Mouse (Mus musculus) myocyte (in vitro differentiated cells): ENCODE results near the gene Itpr1. TPM values are rescaled to one million over a fixed set of nuclear protein-coding genes. Genes with fewer than 3 reads are reported as not detected.

ENCODE experiments used
- H3K27me3 ChIP-seq: one replicate; pipeline ENCODE4 v1.6.1; 2011; ENCODE audit not compliant: control insufficient read depth, insufficient read depth, insufficient read length
- H3K36me3 ChIP-seq: one replicate; pipeline ENCODE4 v1.6.1; 2011; ENCODE audit not compliant: control insufficient read depth, insufficient read depth
- H3K4me2 ChIP-seq: one replicate; pipeline ENCODE4 v1.6.1; 2011; ENCODE audit warnings: low read depth, control low read depth
- H3K4me3 ChIP-seq: one replicate; pipeline ENCODE4 v1.5.1; 2011; ENCODE audit warnings: mild to moderate bottlenecking, control low read depth, moderate library complexity
- H3K79me2 ChIP-seq: one replicate; pipeline ENCODE4 v1.6.1; 2011; ENCODE audit not compliant: control insufficient read depth, insufficient read depth
- H3ac ChIP-seq: one replicate; pipeline ENCODE4 v1.6.1; 2011; ENCODE audit not compliant: control insufficient read depth, insufficient read length
- CEBPB ChIP-seq: IDR thresholded peaks from 2 replicates; pipeline ENCODE4 v1.6.1; 2011; ENCODE audit warnings: mild to moderate bottlenecking, moderate library complexity; ENCODE audit not compliant: poor library complexity, insufficient read depth, severe bottlenecking
- E2F4 ChIP-seq: IDR thresholded peaks from one replicate; pipeline ENCODE4 v1.6.1; 2011; ENCODE audit warnings: mild to moderate bottlenecking, control low read depth, moderate library complexity; ENCODE audit not compliant: insufficient read depth
- MAX ChIP-seq: IDR thresholded peaks from one replicate; pipeline ENCODE4 v1.6.1; 2011; ENCODE audit warnings: low read depth, mild to moderate bottlenecking, control low read depth
- MYOD1 ChIP-seq, 3 experiments: IDR thresholded peaks; one replicate each; pipeline ENCODE4 v1.6.1; 2011; ENCODE audit warnings: control low read depth in 2 of 3, low read depth in 2 of 3, mild to moderate bottlenecking in 2 of 3, moderate library complexity in 1 of 3; ENCODE audit not compliant: insufficient read length in 2 of 3, control insufficient read depth in 1 of 3
- MYOG ChIP-seq, 3 experiments: IDR thresholded peaks; one replicate each; pipeline ENCODE4 v1.6.1; 2011; ENCODE audit warnings: control low read depth in 2 of 3, low read depth in 2 of 3, mild to moderate bottlenecking in 2 of 3; ENCODE audit not compliant: insufficient read length in 2 of 3, control insufficient read depth in 1 of 3, insufficient read depth in 1 of 3
- POLR2A ChIP-seq: IDR thresholded peaks from one replicate; pipeline ENCODE4 v1.6.1; 2011; ENCODE audit warnings: low read depth, mild to moderate bottlenecking, control low read depth, moderate library complexity; ENCODE audit not compliant: insufficient read length
- POLR2AphosphoS2 ChIP-seq: IDR thresholded peaks from one replicate; pipeline ENCODE4 v1.6.1; 2011; ENCODE audit warnings: low read depth, control low read depth; ENCODE audit not compliant: insufficient read length
- REST ChIP-seq: IDR thresholded peaks from one replicate; pipeline ENCODE4 v1.6.1; 2011; ENCODE audit warnings: mild to moderate bottlenecking, control low read depth, moderate library complexity; ENCODE audit not compliant: insufficient read depth, insufficient read length
- SRF ChIP-seq: IDR thresholded peaks from one replicate; pipeline ENCODE4 v1.6.1; 2011; ENCODE audit warnings: low read depth; ENCODE audit not compliant: control insufficient read depth, insufficient read length
- TCF12 ChIP-seq: IDR thresholded peaks from one replicate; pipeline ENCODE4 v1.6.1; 2011; ENCODE audit warnings: mild to moderate bottlenecking, control low read depth; ENCODE audit not compliant: poor library complexity, insufficient read depth, severe bottlenecking
- TCF3 ChIP-seq: IDR thresholded peaks from one replicate; pipeline ENCODE4 v1.6.1; 2011; ENCODE audit warnings: low read depth, control low read depth; ENCODE audit not compliant: insufficient read length
- USF1 ChIP-seq: IDR thresholded peaks from one replicate; pipeline ENCODE4 v1.6.1; 2011; ENCODE audit warnings: low read depth, mild to moderate bottlenecking, control low read depth, moderate library complexity
- polyA plus RNA-seq: library from polyadenylated mRNA; unstranded; fragments of >200 nt; fragmentation: generic; extraction: Trizol; gene quantifications from one replicate; pipeline ENCODE4 v1.2.1, GENCODE M21; 2012; ENCODE audit warnings: missing spikeins

The Itpr1 gene
- polyA plus RNA-seq, 1 experiment: 3.1 TPM

DNA sequence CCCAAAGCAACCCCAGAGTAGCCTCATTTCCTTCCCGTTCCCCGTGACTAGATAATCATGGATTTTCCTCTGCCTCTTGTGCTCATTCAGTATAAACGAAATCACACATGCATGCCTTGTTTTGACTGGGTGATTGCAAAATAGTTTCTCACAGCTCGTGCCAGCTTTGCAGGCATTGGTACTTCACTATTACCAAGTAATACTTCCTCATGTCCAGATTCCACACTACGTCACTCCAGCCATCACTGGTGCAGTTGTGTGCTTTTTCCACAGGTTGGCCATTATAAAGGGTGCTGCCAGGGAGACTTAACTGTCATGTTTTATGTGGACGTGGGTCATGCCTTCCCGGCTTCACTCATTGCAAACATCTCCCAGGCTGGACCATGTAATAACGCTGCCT is 191.8 kb downstream of the Itpr1 start:
- TF ChIP-seq E2F4 (no peak), MYOD1 (IDR thresholded peaks at IDR 0.05; ENCODE audit: control insufficient read depth in 1 of 3, insufficient read length in 2 of 3, low read depth in 2 of 3) (no peak), TCF12 (no peak), MAX (no peak), POLR2AphosphoS2 (no peak), POLR2A (no peak), CEBPB (no peak), TCF3 (no peak), REST (no peak)
- Histone ChIP-seq H3ac (no peak overlapping the region), H3K4me2 (no peak overlapping the region), H3K79me2 (no peaks in the 10 kb centered on the region), H3K27me3 (no peaks in the 10 kb centered on the region), H3K4me3 (no peak overlapping the region), H3K36me3 (no peaks in the 10 kb centered on the region)

GRCm38 (mm10) chr6:108408053-108408452 is 195.2 kb downstream of the Itpr1 start:
- Histone ChIP-seq H3K79me2 (no peaks in the 10 kb centered on the region), H3ac (no peak overlapping the region), H3K27me3 (no peaks in the 10 kb centered on the region), H3K4me2 (no peak overlapping the region), H3K4me3 (no peak overlapping the region), H3K36me3 (no peaks in the 10 kb centered on the region)
- no peak for TF ChIP-seq USF1
- no peak for TF ChIP-seq SRF

GRCm38 (mm10) chr6:108408726-108409125 is 195.8 kb downstream of the Itpr1 start:
- no peak overlapping the region for H3ac ChIP-seq
- TF ChIP-seq TCF3 (no peak), MAX (no peak), CEBPB (no peak), E2F4 (no peak), USF1 (no peak), TCF12 (no peak), SRF (no peak), MYOG (IDR thresholded peaks at IDR 0.05; ENCODE audit: control insufficient read depth in 1 of 3, insufficient read depth in 1 of 3, insufficient read length in 2 of 3, low read depth in 2 of 3) (no peak), POLR2A (no peak), REST (no peak), MYOD1 (IDR thresholded peaks at IDR 0.05; ENCODE audit: control insufficient read depth in 1 of 3, insufficient read length in 2 of 3, low read depth in 2 of 3) (no peak), POLR2AphosphoS2 (no peak)
- no peaks in the 10 kb centered on the region for H3K27me3 ChIP-seq
- H3K4me2 ChIP-seq: no peak overlapping the region
- no peaks in the 10 kb centered on the region for H3K79me2 ChIP-seq
- H3K36me3 ChIP-seq: no peaks in the 10 kb centered on the region
- H3K4me3 ChIP-seq: no peak overlapping the region

DNA sequence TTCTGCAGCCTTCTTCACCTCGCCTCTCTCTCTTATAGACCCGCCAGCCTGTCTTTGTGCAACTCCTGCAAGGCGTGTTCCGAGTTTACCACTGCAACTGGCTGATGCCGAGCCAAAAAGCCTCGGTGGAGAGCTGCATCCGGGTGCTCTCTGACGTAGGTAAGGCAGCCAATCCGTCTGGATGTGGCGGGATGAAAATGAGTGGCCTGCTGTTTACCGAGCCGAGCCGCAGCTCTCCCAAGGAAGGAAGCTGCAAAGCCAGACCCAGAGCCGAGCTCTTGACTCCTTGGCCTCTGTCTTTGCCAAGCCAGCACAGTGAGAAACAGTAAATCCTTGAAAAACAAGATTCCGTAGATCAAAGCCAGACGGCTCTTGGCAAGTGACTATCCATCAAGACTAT is 197.9 kb downstream of the Itpr1 start:
- TF ChIP-seq MAX: no peak
- no peak for TF ChIP-seq CEBPB
- TF ChIP-seq POLR2AphosphoS2: no peak
- TF ChIP-seq POLR2A: no peak
- Histone ChIP-seq H3K27me3 (no peaks in the 10 kb centered on the region), H3ac (no peak overlapping the region), H3K4me3 (no peak overlapping the region), H3K79me2 (no peaks in the 10 kb centered on the region), H3K36me3 (no peaks in the 10 kb centered on the region), H3K4me2 (no peak overlapping the region)

DNA sequence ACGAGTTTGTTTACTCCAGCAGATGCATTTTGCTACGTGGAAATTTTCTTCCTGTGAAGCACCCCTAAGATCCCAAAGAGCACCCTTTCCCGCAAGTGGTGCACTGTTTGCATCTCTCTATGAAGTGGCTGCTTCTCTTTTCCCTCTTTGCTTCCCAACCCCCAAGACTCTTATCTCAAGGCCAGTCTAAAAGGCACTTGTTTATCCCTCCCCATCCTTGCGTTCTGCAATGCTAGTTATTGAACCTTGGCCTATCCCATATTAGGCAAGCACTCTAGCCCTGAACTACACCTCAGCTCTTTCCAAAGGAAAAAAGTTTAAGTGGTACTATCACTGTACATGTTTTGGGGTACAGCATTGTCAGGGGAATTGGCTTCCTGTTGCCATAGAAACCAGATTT is 198.3 kb downstream of the Itpr1 start:
- Histone ChIP-seq H3K4me3 (no peak overlapping the region), H3K4me2 (no peak overlapping the region), H3K79me2 (no peaks in the 10 kb centered on the region), H3K36me3 (no peaks in the 10 kb centered on the region), H3K27me3 (no peaks in the 10 kb centered on the region), H3ac (no peak overlapping the region)
- TF ChIP-seq E2F4: no peak

DNA sequence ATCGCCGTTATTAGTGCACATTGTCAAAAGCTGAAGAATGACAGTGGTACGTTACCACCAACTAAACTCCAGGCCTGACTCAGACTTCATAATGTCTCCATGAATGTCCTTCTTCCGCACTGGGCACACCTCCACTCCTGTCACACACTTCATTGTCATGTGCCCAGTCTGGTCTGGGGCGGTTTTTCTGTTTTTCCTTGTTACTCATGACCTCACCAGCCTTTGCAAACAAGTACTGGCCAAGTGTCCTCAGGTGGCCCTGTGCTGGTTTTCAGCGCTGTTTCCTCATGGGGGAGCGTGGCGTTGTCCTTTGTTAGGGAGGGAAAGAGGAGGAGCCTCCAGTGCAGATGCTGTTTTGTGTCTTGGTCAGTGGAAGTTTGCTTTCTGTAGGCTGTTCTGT is 200.1 kb downstream of the Itpr1 start:
- Histone ChIP-seq H3K4me2 (no peak overlapping the region), H3ac (no peak overlapping the region), H3K36me3 (no peaks in the 10 kb centered on the region), H3K4me3 (no peak overlapping the region), H3K27me3 (no peaks in the 10 kb centered on the region), H3K79me2 (no peaks in the 10 kb centered on the region)
- TF ChIP-seq POLR2AphosphoS2 (no peak), USF1 (no peak), TCF3 (no peak), CEBPB (no peak), TCF12 (no peak), MYOD1 (IDR thresholded peaks at IDR 0.05; ENCODE audit: control insufficient read depth in 1 of 3, insufficient read length in 2 of 3, low read depth in 2 of 3) (no peak), MAX (no peak), MYOG (IDR thresholded peaks at IDR 0.05; ENCODE audit: control insufficient read depth in 1 of 3, insufficient read depth in 1 of 3, insufficient read length in 2 of 3, low read depth in 2 of 3) (no peak), POLR2A (no peak), REST (no peak), E2F4 (no peak), SRF (no peak)
